Mouse (Mus musculus) midbrain, embryonic 14.5 days (tissue): ENCODE measurements around the gene 1700008P02Rik. TPM values are rescaled to one million over a fixed set of nuclear protein-coding genes. Genes with fewer than 3 reads are reported as not detected.
"Not testable (repeated sequence)": the region's sequence is repeated elsewhere in the genome, so short reads cannot be mapped to it uniquely, and the experiment has no call there.

ENCODE experiments used
- ATAC-seq: fragments of 200-750 bp; cut with Nextera tagmentation; 2 replicates; pipeline ENCODE4 v1.8.0; 2017; ENCODE audit warnings: moderate number of reproducible peaks, moderate library complexity; ENCODE audit not compliant: low FRiP score, low TSS enrichment
- DNase-seq: peaks from one replicate; pipeline ENCODE4 v3.0.0-alpha.2; 2015
- H3K27ac ChIP-seq: fragments of 300-500 bp; sonication (generic); replicated peaks from 2 replicates; pipeline ENCODE4 v1.5.1; 2014; ENCODE audit warnings: mild to moderate bottlenecking, low read depth, low read length, moderate library complexity
- H3K27me3 ChIP-seq: fragments of 300-500 bp; sonication (generic); 2 replicates; pipeline ENCODE4 v1.6.1; 2014; ENCODE audit warnings: low read length, control low read depth, mixed read lengths; ENCODE audit not compliant: control insufficient read depth, insufficient read depth
- H3K36me3 ChIP-seq: fragments of 300-500 bp; sonication (generic); 2 replicates; pipeline ENCODE4 v1.6.1; 2014; ENCODE audit warnings: low read length, control low read depth; ENCODE audit not compliant: control insufficient read depth, insufficient read depth
- H3K4me1 ChIP-seq: fragments of 300-500 bp; sonication (generic); 2 replicates; pipeline ENCODE4 v1.6.1; 2014; ENCODE audit warnings: mild to moderate bottlenecking, antibody characterized with exemption, low read length, control low read depth; ENCODE audit not compliant: control insufficient read depth, insufficient read depth
- H3K4me2 ChIP-seq: fragments of 300-500 bp; sonication (generic); 2 replicates; pipeline ENCODE4 v1.6.1; 2014; ENCODE audit warnings: mild to moderate bottlenecking, low read length, moderate library complexity
- H3K4me3 ChIP-seq: fragments of 300-500 bp; sonication (generic); replicated peaks from 2 replicates; pipeline ENCODE4 v1.5.1; 2014; ENCODE audit warnings: low read depth, low read length
- H3K9ac ChIP-seq: fragments of 300-500 bp; sonication (generic); replicated peaks from 2 replicates; pipeline ENCODE4 v1.6.1; 2014; ENCODE audit warnings: mild to moderate bottlenecking, low read length, moderate library complexity
- H3K9me3 ChIP-seq: fragments of 300-500 bp; sonication (generic); 2 replicates; pipeline ENCODE4 v1.6.1; 2016; ENCODE audit warnings: low read length, control low read depth, mixed read lengths; ENCODE audit not compliant: control insufficient read depth
- WGBS: fragments of 180-500 bp; shearing (Covaris S2); extraction: QIAGEN DNeasy Blood & Tissue Kit; methylation state at CpG from one replicate; pipeline ENCODE4 v1.1.7; 2014; 5-methylcytosine and 5-hydroxymethylcytosine counted together
- polyA plus RNA-seq: library from polyadenylated mRNA; unstranded; fragments of >200 nt; fragmentation: Nextera tagmentation; extraction: Ambion mirVana; gene quantifications from 2 replicates; pipeline ENCODE4 v1.2.1, GENCODE M21; 2014

The 1700008P02Rik gene
- polyA plus RNA-seq = not detected in 2 replicates

DNA sequence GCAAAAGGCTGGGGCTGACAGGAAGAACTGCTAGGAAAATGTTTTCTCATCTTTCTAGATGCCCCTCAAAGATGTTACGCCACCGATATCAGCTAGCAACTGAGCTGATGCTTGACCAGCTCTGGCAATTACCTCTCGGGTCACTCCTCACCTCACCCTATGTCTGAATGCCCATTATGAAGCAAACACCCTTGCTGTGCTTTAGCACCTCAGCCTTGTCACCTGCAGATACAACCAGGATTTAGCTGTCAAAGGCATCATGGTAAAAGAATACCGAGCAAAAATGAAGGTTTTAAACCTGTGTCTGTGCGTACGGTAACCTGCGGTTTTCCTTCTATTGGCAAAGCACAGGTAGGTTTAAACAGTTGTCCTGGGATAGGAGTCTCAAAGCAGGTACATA lies at the start of gene 1700008P02Rik:
1700008P02Rik (minus strand) TSS at position 101 of the 400 bp plus-strand sequence.
- Histone ChIP-seq H3K4me2 (no peak within 1 kb of the TSS), H3K9me3 (no peaks in the 10 kb centered on the region)

DNA sequence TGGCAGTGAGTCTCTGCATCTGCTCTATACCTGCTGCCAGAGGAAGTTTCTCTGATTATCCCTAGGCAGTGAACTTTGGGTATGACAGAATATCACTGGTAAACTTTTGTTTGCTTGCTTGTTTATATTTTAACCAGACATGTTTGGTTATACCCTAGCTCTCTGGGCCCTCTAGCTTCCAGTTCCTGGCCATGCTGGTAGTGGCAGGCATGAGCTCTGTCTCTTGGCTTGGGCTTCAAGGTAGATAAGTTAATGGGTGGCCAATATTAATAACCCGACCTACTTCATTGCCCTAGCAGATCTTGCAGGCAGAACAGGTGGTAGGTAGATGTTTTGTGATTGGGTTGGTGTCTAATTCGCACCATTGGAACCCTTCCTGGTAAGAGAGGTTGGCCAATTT lies 29.2 kb upstream of the 1700008P02Rik start:
- 93% methylated on average over 2 of the region's 2 CpGs for WGBS
- Histone ChIP-seq H3K36me3 (no peaks in the 10 kb centered on the region), H3K4me1 (no peaks in the 10 kb centered on the region), H3K27ac (no peak overlapping the region), H3K4me2 (no peak overlapping the region), H3K9ac (no peak overlapping the region), H3K4me3 (no peak overlapping the region), H3K27me3 (no peaks in the 10 kb centered on the region), H3K9me3 (no peaks in the 10 kb centered on the region)
- ATAC-seq = no peak
- DNase-seq = no peak

More for the DNA sequence above, at the start of gene 1700008P02Rik:
- H3K9ac ChIP-seq = no peak within 1 kb of the TSS
- no peak for ATAC-seq
- no peak within 1 kb of the TSS for H3K4me3 ChIP-seq
- H3K4me1 ChIP-seq = no peaks in the 10 kb centered on the region
- no peak for DNase-seq
- no peaks in the 10 kb centered on the region for H3K27me3 ChIP-seq
- no peak within 1 kb of the TSS for H3K27ac ChIP-seq
- no peaks in the 10 kb centered on the region for H3K36me3 ChIP-seq
- WGBS = 95% methylated on average over 7 of the region's 7 CpGs

- not testable (repeated sequence) for H3K27ac ChIP-seq, H3K9me3 ChIP-seq, ATAC-seq, H3K9ac ChIP-seq, H3K27me3 ChIP-seq, H3K36me3 ChIP-seq, DNase-seq, H3K4me3 ChIP-seq, H3K4me2 ChIP-seq, H3K4me1 ChIP-seq
Measured at GRCm38 (mm10) chr3:6638151-6638550, 17.9 kb upstream of the 1700008P02Rik start.

- no peak for ATAC-seq
- no peak for DNase-seq
- Histone ChIP-seq H3K36me3 (no peaks in the 10 kb centered on the region), H3K9me3 (no peaks in the 10 kb centered on the region), H3K4me2 (no peak overlapping the region), H3K4me3 (no peak overlapping the region), H3K27ac (no peak overlapping the region), H3K27me3 (no peaks in the 10 kb centered on the region), H3K4me1 (no peaks in the 10 kb centered on the region), H3K9ac (no peak overlapping the region)
Measured at GRCm38 (mm10) chr3:6634256-6634655, 14.0 kb upstream of the 1700008P02Rik start.

DNA sequence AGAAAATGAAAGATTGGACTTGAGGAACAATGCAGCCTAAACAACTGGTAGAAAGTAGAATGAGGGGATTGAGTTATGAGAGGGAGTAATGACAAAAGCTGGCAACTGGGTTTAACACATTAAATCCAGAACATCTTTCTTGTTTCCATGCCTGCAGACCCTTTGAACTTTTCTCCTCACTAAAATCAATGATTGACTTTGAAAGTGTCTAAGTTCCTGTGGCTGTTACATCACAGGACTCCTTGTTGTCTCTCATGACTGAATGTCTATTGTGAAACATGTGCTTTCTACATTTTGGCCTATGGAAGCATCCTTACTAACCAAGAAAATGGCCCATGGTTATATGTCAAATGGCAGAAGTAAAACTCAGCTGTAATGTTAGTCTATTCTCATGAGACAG lies 2.4 kb downstream of the 1700008P02Rik start:
- Histone ChIP-seq H3K9me3 (no peaks in the 10 kb centered on the region), H3K4me1 (no peaks in the 10 kb centered on the region), H3K4me3 (no peak overlapping the region), H3K27ac (no peak overlapping the region), H3K36me3 (no peaks in the 10 kb centered on the region), H3K27me3 (no peaks in the 10 kb centered on the region), H3K9ac (no peak overlapping the region), H3K4me2 (no peak overlapping the region)
- ATAC-seq (no peak), DNase-seq (no peak)
